Mouse (Mus musculus) kidney, embryonic 14.5 days (tissue): ENCODE measurements around the gene Msi2. TPM values are rescaled to one million over a fixed set of nuclear protein-coding genes. Genes with fewer than 3 reads are reported as not detected.
A peak's percentile ranks its signal among the peaks of the same experiment; 100 is the strongest.

Source experiments
- ATAC-seq: fragments of 200-750 bp; cut with Nextera tagmentation; 2 replicates; pipeline ENCODE4 v1.8.0; 2017; ENCODE audit warnings: moderate number of reproducible peaks, mild to moderate bottlenecking, moderate TSS enrichment, moderate library complexity; ENCODE audit not compliant: low FRiP score, low TSS enrichment
- H3K27ac ChIP-seq: fragments of 300-500 bp; sonication (generic); 2 replicates; pipeline ENCODE4 v1.5.1; 2014; ENCODE audit warnings: low read depth, mild to moderate bottlenecking, low read length, moderate library complexity, mixed read lengths
- H3K27me3 ChIP-seq: fragments of 300-500 bp; sonication (generic); 2 replicates; pipeline ENCODE4 v1.6.1; 2014; ENCODE audit warnings: mild to moderate bottlenecking, low read length; ENCODE audit not compliant: control insufficient read depth, insufficient read depth
- H3K36me3 ChIP-seq: fragments of 300-500 bp; sonication (generic); 2 replicates; pipeline ENCODE4 v1.6.1; 2014; ENCODE audit warnings: low read length, mixed read lengths; ENCODE audit not compliant: control insufficient read depth, insufficient read depth
- H3K4me1 ChIP-seq: fragments of 300-500 bp; sonication (generic); 2 replicates; pipeline ENCODE4 v1.6.1; 2014; ENCODE audit warnings: low read length, mixed read lengths; ENCODE audit not compliant: control insufficient read depth, insufficient read depth
- H3K4me2 ChIP-seq: fragments of 300-500 bp; sonication (generic); replicated peaks from 2 replicates; pipeline ENCODE4 v1.6.1; 2014; ENCODE audit warnings: low read depth, mild to moderate bottlenecking, low read length
- H3K4me3 ChIP-seq: fragments of 300-500 bp; sonication (generic); 2 replicates; pipeline ENCODE4 v1.5.1; 2014; ENCODE audit warnings: mild to moderate bottlenecking, low read length
- H3K9ac ChIP-seq: fragments of 300-500 bp; sonication (generic); 2 replicates; pipeline ENCODE4 v1.6.1; 2014; ENCODE audit warnings: low read depth, mild to moderate bottlenecking, low read length, moderate library complexity
- H3K9me3 ChIP-seq: fragments of 300-500 bp; sonication (generic); 2 replicates; pipeline ENCODE4 v1.6.1; 2016; ENCODE audit warnings: low read length; ENCODE audit not compliant: control insufficient read depth
- WGBS: fragments of 180-500 bp; shearing (Covaris S2); extraction: QIAGEN DNeasy Blood & Tissue Kit; methylation state at CpG from one replicate; pipeline ENCODE4 v1.1.7; 2014; 5-methylcytosine and 5-hydroxymethylcytosine counted together
- polyA plus RNA-seq: library from polyadenylated mRNA; unstranded; fragments of >200 nt; fragmentation: Nextera tagmentation; extraction: Ambion mirVana; gene quantifications from 2 replicates; pipeline ENCODE4 v1.2.1, GENCODE M21; 2014

Gene Msi2
- polyA plus RNA-seq, 1 experiment from 2014 or later: 30.8 TPM

GRCm38 (mm10) chr11:88594010-88594409 lies 124.3 kb downstream of the Msi2 start:
- peaks cover 10% of the 10 kb centered on the region; the same call in 1 of the 2 replicates for H3K36me3 ChIP-seq
- H3K4me1 ChIP-seq: peaks cover 50% of the 10 kb centered on the region
- peak overlapping the region; percentile 65 for H3K27ac ChIP-seq
- WGBS: 11% methylated on average over 7 of the region's 8 CpGs
- H3K9ac ChIP-seq: peak overlapping the region; percentile 34; the same call in 1 of the 2 replicates
- H3K27me3 ChIP-seq: no peaks in the 10 kb centered on the region
- no peaks in the 10 kb centered on the region for H3K9me3 ChIP-seq
- no peak for ATAC-seq
- H3K4me2 ChIP-seq: no peak overlapping the region
- H3K4me3 ChIP-seq: no peak overlapping the region

DNA sequence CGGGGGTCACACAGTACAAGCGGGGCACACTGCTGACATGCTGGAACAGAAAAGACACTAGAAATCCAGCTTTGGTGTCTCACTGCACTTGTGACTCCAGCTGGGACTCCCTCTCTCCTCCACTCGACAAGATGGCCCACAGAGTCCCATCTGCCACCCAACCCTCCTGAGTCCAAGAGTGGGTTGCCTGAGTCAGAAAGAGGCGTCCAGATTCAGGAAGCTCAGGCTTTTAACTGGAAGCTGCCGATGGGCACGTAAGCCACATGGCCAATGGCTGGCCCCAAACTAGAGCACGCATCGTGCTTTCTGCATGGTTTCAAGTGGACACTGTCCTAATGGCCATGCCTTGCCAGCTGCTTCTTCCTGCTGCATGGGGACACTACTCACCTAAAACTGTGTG lies 126.2 kb downstream of the Msi2 start:
- H3K4me2 ChIP-seq: no peak overlapping the region
- no peak overlapping the region for H3K27ac ChIP-seq
- no peak overlapping the region for H3K4me3 ChIP-seq
- no peak for ATAC-seq
- H3K4me1 ChIP-seq: peaks cover 60% of the 10 kb centered on the region
- peaks cover 10% of the 10 kb centered on the region; the same call in 1 of the 2 replicates for H3K36me3 ChIP-seq
- H3K9me3 ChIP-seq: no peaks in the 10 kb centered on the region
- H3K9ac ChIP-seq: no peak overlapping the region
- no peaks in the 10 kb centered on the region for H3K27me3 ChIP-seq
- WGBS: 85% methylated on average over 8 of the region's 8 CpGs

- Histone ChIP-seq H3K27me3 (no peaks in the 10 kb centered on the region), H3K27ac (no peak overlapping the region), H3K4me3 (no peak overlapping the region), H3K36me3 (peaks cover 10% of the 10 kb centered on the region; the same call in 1 of the 2 replicates), H3K9ac (no peak overlapping the region), H3K4me2 (no peak overlapping the region), H3K4me1 (peaks cover 70% of the 10 kb centered on the region), H3K9me3 (no peaks in the 10 kb centered on the region)
- ATAC-seq: no peak
- 73% methylated on average over 5 of the region's 5 CpGs for WGBS
Observed at GRCm38 (mm10) chr11:88590647-88591046, 127.7 kb downstream of the Msi2 start.

DNA sequence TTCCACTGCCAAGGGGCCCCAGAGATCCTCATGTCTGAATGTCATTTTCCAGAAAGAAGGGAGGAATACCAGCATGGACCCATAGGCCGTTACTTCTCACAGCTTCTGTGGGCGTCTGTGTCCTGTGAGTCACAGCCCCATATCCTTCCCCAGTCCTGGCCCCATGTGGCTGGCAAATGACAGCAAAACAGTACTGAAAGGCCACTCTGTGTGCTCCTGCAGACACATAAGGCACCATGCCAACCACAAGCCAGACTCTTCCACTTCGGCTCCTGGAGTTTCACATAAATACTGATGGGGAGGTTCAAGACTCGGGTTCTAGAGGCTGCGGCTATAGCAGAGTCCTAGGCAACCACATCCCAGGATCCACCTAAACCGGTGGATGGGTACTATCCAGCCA lies 128.7 kb downstream of the Msi2 start:
- Histone ChIP-seq H3K36me3 (peaks cover 10% of the 10 kb centered on the region; the same call in 1 of the 2 replicates), H3K27ac (peak overlapping the region; percentile 83; the same call in 1 of the 2 replicates), H3K27me3 (no peaks in the 10 kb centered on the region), H3K9me3 (no peaks in the 10 kb centered on the region), H3K4me2 (no peak overlapping the region), H3K4me1 (peaks cover 71% of the 10 kb centered on the region), H3K4me3 (no peak overlapping the region), H3K9ac (no peak overlapping the region)
- ATAC-seq: no peak
- WGBS: 82% methylated on average over 6 of the region's 6 CpGs

- H3K4me2 ChIP-seq: no peak overlapping the region
- peaks cover 71% of the 10 kb centered on the region for H3K4me1 ChIP-seq
- no peaks in the 10 kb centered on the region for H3K9me3 ChIP-seq
- no peak overlapping the region for H3K9ac ChIP-seq
- ATAC-seq: peak; percentile 44
- H3K4me3 ChIP-seq: no peak overlapping the region
- 55% methylated on average over 9 of the region's 9 CpGs for WGBS
- H3K27me3 ChIP-seq: no peaks in the 10 kb centered on the region
- H3K36me3 ChIP-seq: peaks cover 10% of the 10 kb centered on the region; the same call in 1 of the 2 replicates
- peak overlapping the region; percentile 83; the same call in 1 of the 2 replicates for H3K27ac ChIP-seq
Observed at GRCm38 (mm10) chr11:88588688-88589210, 129.6 kb downstream of the Msi2 start.

- no peaks in the 10 kb centered on the region for H3K27me3 ChIP-seq
- H3K9me3 ChIP-seq: no peaks in the 10 kb centered on the region
- H3K9ac ChIP-seq: no peak overlapping the region
- no peak for ATAC-seq
- no peak overlapping the region for H3K4me3 ChIP-seq
- H3K27ac ChIP-seq: peak overlapping the region; percentile 83; the same call in 1 of the 2 replicates
- peaks cover 81% of the 10 kb centered on the region for H3K4me1 ChIP-seq
- H3K4me2 ChIP-seq: no peak overlapping the region
- WGBS: 58% methylated on average over 5 of the region's 5 CpGs
- peaks cover 10% of the 10 kb centered on the region; the same call in 1 of the 2 replicates for H3K36me3 ChIP-seq
Observed at GRCm38 (mm10) chr11:88587710-88588109, 130.6 kb downstream of the Msi2 start.

- no peak overlapping the region for H3K4me3 ChIP-seq
- H3K36me3 ChIP-seq: peaks cover 10% of the 10 kb centered on the region; the same call in 1 of the 2 replicates
- 40% methylated on average over 2 of the region's 2 CpGs for WGBS
- ATAC-seq: no peak
- H3K27ac ChIP-seq: peak overlapping the region; percentile 88
- peak overlapping the region; percentile 45 for H3K9ac ChIP-seq
- no peaks in the 10 kb centered on the region for H3K27me3 ChIP-seq
- H3K4me1 ChIP-seq: peaks cover 94% of the 10 kb centered on the region
- H3K9me3 ChIP-seq: no peaks in the 10 kb centered on the region
- 0 out of 2 replicates have a peak overlapping the region, but pooled peaks have one; percentile 21 for H3K4me2 ChIP-seq
Observed at GRCm38 (mm10) chr11:88585880-88586279, 132.4 kb downstream of the Msi2 start.

GRCm38 (mm10) chr11:88585171-88585632 lies 133.1 kb downstream of the Msi2 start:
- H3K9ac ChIP-seq: peak overlapping the region; percentile 45
- H3K27me3 ChIP-seq: no peaks in the 10 kb centered on the region
- peak overlapping the region; percentile 21 for H3K4me2 ChIP-seq
- no peaks in the 10 kb centered on the region for H3K9me3 ChIP-seq
- peaks cover 90% of the 10 kb centered on the region for H3K4me1 ChIP-seq
- peak overlapping the region; percentile 88 for H3K27ac ChIP-seq
- no peak overlapping the region for H3K4me3 ChIP-seq
- H3K36me3 ChIP-seq: peaks cover 10% of the 10 kb centered on the region; the same call in 1 of the 2 replicates
- no peak; the same call in 1 of the 2 replicates for ATAC-seq
- 8% methylated on average over 10 of the region's 10 CpGs for WGBS

DNA sequence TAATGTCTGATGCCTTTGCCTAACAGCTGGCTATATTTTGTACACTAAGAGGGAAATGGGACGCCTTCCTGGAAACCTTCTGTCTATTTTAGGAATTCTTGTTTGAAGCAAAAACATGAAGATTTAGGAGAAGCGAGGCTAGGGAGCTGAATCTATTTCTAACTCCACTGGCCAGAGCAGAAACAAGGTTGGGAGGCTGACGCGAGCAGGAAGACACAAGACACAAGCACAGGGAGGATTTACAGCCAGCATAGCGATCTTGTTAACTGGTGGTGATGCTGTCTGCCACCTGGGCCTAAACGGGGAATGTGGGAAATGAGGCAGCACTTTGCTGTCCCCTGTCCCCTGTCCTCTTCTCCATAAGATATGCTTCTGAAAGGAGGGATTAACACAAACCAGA lies 134.4 kb downstream of the Msi2 start:
- Histone ChIP-seq H3K4me3 (no peak overlapping the region), H3K9ac (peak overlapping the region; percentile 38; the same call in 1 of the 2 replicates), H3K27me3 (no peaks in the 10 kb centered on the region), H3K9me3 (no peaks in the 10 kb centered on the region), H3K27ac (peak overlapping the region; percentile 88), H3K4me1 (peaks cover 78% of the 10 kb centered on the region), H3K36me3 (no peaks in the 10 kb centered on the region), H3K4me2 (no peak overlapping the region)
- 8% methylated on average over 6 of the region's 6 CpGs for WGBS
- no peak for ATAC-seq
